ENCODE assay signal across 8 mouse cellular contexts in genomic region chr2:166045549-166046501, GRCm38 (mm10). TPM values are rescaled to one million over a fixed set of nuclear protein-coding genes. Genes with fewer than 3 reads are reported as not detected.
DNase-seq lines count a peak whose midpoint lies in the region; ATAC-seq and TF ChIP-seq lines count a peak whose summit lies in the region.

No protein-coding gene starts in this region.

- no peaks in the 10 kb centered on the region for H3K27me3 ChIP-seq in spleen, adult 2 months (ENCODE audit: control insufficient read depth, insufficient read depth, low read length)

- peak; percentile 29; the same call in 1 of the 2 replicates for ATAC-seq in granulocyte monocyte progenitor cell, adult 5-6 weeks (replicated peaks; ENCODE audit: poor library complexity, severe bottlenecking)
- 0 out of 2 replicates have a peak, but pooled peaks have one; percentile 20 for ATAC-seq in neutrophil, adult 5-6 weeks (ENCODE audit: extremely low read depth, insufficient number of reproducible peaks, low FRiP score, poor library complexity, severe bottlenecking)

- peaks cover 19% of the 10 kb centered on the region for H3K36me3 ChIP-seq in spleen, adult 2 months (ENCODE audit: control insufficient read depth, insufficient read depth, low read length)

- peaks cover 15% of the 10 kb centered on the region; the same call in 1 of the 2 replicates for H3K4me1 ChIP-seq in spleen, adult 2 months (ENCODE audit: control insufficient read depth, insufficient read depth, insufficient read length)

- peak overlapping the region; percentile 6; the same call in 1 of the 2 replicates for H3K27ac ChIP-seq in spleen, adult 2 months (ENCODE audit: insufficient read depth, low read length)

- peak; percentile 25 for DNase-seq in cerebellum, adult 9-10 months
- no peak for DNase-seq in cerebellum, adult 11 months
- no peak for DNase-seq in spleen, adult 2 months (ENCODE audit: low read depth in 1 of 2, low spot score in 2 of 2)
- DNase-seq in spleen, adult 12 weeks (ENCODE audit: low spot score), result no peak
- DNase-seq in kidney, postnatal 14 days, result peak; percentile 56
- no peak for DNase-seq in left cerebral cortex, adult 18-20 months (ENCODE audit: low spot score in 2 of 2)

- TF ChIP-seq CTCF in spleen, adult 2 months (IDR thresholded peaks at IDR 0.05; ENCODE audit: extremely low read depth, insufficient read depth, insufficient read length, insufficient replicate concordance), result peak; percentile 39; the same call in 1 of the 2 replicates

- no peak for TF ChIP-seq POLR2A in spleen, adult 2 months (IDR thresholded peaks at IDR 0.05; ENCODE audit: low read depth, low read length)

- H3K4me3 ChIP-seq in spleen, adult 2 months (ENCODE audit: extremely low read depth, insufficient read depth, insufficient read length), result no peak overlapping the region

- 41% methylated on average over 10 of the region's 10 CpGs for WGBS in spleen, adult 2 months

RNA-seq across cellular contexts. Expression of gene Ncoa3, which starts 53.4 kb away (rescaled TPM):
- 48.4 and 67.9 TPM in 2 replicates for polyA plus RNA-seq in spleen, adult 2 months (2012; rRNA removed)
- 17.4 and 19.9 TPM in 2 replicates for total RNA-seq in granulocyte monocyte progenitor cell, adult 5-6 weeks (2014; fragmentation: Nextera tagmentation)
- 16.1 and 20.8 TPM in 2 replicates for total RNA-seq in granulocyte monocyte progenitor cell, adult 5-6 weeks (2017)
- total RNA-seq in neutrophil, adult 5-6 weeks (2017), result 148 and 164 TPM in 2 replicates
- total RNA-seq in left cerebral cortex, adult 18-20 months (2021), result 10 to 100 TPM; 35.8 to 38.7 TPM

Comparison
In these comparisons a context has a peak if more than half of its experiments do, and no peak if none do; other contexts are left out.
1. DNase-seq: peak in cerebellum, adult 9-10 months (single experiment) and kidney, postnatal 14 days (single experiment); none in cerebellum, adult 11 months (single experiment), spleen, adult 2 months (0 of 2), spleen, adult 12 weeks (single experiment) and left cerebral cortex, adult 18-20 months (0 of 2).